Mouse (Mus musculus) ES-Bruce4 (cell line): ENCODE measurements around the gene Cited2.

Experiments
- CTCF ChIP-seq: IDR thresholded peaks from one replicate; pipeline ENCODE4 v1.8.1; 2011; ENCODE audit warnings: low read depth, low read length
- POLR2A ChIP-seq: IDR thresholded peaks from one replicate; pipeline ENCODE4 v1.8.1; 2011; ENCODE audit warnings: low read length; ENCODE audit not compliant: insufficient read depth

DNA sequence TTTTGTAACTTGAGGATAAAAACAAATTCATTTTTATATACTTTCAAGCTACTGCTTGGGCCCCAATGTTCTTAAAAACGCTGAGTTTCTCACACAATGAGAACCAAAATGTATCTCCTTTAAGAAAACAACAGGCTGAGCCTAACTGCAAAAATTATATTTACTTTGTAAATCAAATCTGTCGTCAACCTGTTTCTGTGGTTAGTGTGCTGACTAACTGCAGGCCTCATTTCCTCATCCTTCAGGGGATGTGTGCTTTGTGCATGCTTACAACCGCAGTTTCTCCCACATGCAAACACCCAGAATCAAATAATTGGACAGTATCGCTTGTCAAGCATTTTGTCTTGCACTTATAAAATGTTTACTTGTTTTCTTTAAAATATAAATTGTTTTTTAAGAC lies 52.1 kb downstream of the Cited2 start:
- no peak for TF ChIP-seq CTCF
- TF ChIP-seq POLR2A = no peak
